Mouse (Mus musculus) kidney, postnatal 14 days (tissue): ENCODE results near the gene Trim44.

Source experiments
- DNase-seq: peaks from one replicate; pipeline ENCODE4 v3.0.0; 2022; ENCODE audit warnings: mixed read lengths

The Trim44 gene

DNA sequence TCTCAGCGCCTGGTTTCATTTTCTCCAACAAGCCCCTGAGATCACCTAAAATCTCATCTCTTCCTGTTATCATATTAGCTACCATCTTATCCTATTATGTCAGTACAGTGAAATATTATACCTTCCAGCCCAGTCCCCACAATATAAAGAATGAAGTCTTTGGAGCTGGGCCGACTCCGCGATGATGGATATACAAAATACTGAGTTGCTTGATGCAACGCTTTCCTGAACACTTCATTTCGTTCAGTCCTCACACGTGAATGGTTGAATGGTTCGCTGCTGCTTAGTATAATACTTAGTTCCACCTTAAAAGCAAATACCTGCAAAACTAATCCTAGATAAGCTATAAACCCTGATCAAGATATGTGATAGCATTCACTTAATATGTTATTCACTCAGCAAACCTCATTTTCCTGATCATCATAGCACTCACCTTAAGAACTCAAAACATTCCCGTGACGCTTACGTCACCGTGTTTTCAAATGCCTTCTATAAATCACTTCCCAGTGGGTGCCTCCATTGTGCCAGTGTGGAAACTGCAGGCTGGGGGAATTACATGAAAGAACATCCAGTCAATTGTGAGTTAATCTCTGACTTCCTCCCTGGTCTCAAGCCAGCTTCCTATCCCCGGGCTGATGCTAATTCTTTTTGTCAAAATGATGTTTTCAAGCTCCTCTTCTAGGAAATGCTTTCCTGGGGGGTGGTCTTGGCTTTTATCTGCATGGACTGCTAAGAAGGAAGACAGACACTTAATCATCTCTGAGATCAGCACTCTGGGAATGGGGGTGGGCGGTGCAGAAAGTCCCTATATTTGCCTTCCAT is at the start of gene Trim44:
Gene Trim44, minus strand, starts transcription at position 466 of the 822 bp plus-strand sequence.
- DNase-seq: peak; percentile 42

DNA sequence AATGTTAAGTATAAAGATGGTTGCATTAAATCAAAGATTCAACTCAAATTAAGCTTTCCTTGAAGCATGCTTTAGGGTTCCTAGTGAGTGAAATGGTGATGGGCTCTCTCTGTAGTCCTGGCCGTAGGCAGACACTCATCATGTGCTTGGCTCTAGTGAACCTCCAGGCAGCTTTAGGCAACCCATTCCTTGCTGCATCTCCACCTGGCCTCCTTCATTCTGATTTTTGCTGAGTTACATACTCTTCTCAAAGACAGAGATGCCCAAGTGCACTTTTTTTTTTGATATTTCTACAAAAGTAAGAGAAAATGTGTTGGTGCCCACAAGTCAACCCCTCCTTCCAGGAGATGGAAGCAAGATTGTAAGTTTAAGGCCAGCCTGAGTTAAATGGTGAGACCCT is 47.5 kb upstream of the Trim44 start:
- no peak for DNase-seq

GRCm38 (mm10) chr2:102453447-102453846 is 45.8 kb upstream of the Trim44 start:
- DNase-seq: peak; percentile 29

DNA sequence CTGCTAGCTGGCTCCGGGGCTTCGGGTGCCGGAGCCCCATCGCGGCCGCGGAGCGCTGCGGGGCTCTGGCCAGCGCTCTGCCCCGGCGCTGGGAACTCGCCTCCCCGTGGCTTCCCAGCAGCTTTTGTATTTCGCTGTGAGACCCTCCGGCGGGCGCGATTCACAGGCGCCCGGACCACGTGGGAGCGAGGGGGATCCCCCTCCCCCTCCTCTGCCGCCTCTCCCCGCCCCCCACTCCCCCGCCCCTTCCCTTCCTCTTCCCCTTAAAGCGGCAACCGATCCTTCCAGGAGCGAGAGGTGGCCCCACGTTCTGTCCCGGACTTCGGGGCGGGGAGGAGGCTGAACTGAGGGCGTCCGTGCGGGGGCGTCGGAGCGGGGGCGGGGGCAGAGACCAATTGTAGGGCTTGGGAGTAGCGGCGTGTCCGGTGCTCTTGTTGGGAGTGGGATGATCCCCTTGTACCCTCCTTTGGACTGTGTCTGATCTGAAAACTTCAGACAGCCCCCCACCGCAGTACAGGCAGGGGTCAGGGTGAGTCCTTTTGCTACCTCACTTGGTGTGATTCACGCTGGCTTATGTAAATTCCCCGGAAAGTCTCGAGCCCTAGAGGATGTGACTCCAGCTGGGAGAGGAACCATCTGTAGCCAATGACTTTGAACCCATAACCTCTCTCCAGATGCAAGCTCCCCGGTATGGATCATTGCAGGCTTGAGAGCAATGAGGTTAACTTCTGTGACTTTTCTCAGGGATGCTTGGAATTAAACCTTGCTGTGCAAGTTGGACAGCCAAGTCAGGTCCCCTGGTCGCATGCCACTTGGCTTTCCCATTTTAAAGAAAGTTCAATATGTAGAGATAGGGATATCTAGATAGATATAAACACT is 44.3 kb upstream of the Trim44 start, which contains the start of gene Fjx1:
Gene Fjx1, minus strand, starts transcription at position 829 of the 879 bp plus-strand sequence.
- peak; percentile 64 for DNase-seq

- DNase-seq: peak; percentile 42
Measured at GRCm38 (mm10) chr2:102450761-102451670, 43.4 kb upstream of the Trim44 start.

DNA sequence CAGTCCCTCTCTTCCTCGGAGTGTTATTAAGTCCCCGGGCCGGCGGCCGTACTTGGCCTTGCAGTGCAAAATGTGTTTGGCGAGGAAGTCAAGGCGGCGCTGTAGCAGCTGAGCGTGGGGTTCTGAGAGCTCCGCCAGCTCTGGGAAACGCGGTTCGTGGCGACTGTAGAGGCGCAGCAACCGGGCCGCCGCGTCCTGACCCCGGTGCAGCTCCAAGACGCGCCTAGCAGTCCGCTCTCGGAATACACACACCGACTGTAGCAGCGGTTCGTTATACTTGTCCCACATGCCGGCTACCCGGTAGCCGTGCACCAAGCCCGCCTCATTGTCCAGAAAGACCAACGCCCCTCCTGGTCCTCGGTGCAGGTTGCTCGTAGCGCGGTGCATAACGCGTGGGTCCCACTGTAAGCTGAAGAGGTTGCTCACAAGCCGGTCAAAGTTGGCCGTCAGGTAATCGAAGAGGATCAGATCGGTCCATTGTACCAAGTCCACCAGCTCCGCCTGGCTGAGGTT is 42.7 kb upstream of the Trim44 start:
- DNase-seq: peak; percentile 71

- DNase-seq: peak; percentile 10
Measured at GRCm38 (mm10) chr2:102449630-102450247, 42.1 kb upstream of the Trim44 start.

- DNase-seq: no peak
Measured at GRCm38 (mm10) chr2:102449056-102449455, 41.4 kb upstream of the Trim44 start.

- DNase-seq: peak; percentile 17
Measured at GRCm38 (mm10) chr2:102447831-102448230, 40.2 kb upstream of the Trim44 start.

GRCm38 (mm10) chr2:102446851-102447250 is 39.2 kb upstream of the Trim44 start:
- no peak for DNase-seq

- no peak for DNase-seq
Measured at GRCm38 (mm10) chr2:102437357-102438030, 29.9 kb upstream of the Trim44 start.

- no peak for DNase-seq
Measured at GRCm38 (mm10) chr2:102433879-102434278, 26.3 kb upstream of the Trim44 start.

DNA sequence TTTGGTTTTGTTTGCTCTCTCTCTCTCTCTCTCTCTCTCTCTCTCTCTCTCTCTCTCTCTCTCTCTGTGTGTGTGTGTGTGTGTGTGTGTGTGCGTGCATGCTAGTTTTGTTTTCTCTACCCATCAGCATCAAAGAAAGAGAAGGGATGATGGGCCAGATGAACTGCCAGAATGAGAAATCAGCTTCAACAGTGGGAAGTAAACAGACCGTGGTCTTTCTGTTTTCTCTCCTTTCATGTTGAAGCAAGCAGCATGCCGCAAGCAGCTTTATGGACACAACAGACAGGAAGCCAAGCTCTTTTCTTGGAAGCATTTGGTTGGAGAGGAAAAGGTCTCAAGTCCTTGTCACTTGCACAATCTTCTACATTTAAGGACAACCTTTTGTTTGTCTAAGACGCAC is 23.5 kb upstream of the Trim44 start:
- no peak for DNase-seq

DNA sequence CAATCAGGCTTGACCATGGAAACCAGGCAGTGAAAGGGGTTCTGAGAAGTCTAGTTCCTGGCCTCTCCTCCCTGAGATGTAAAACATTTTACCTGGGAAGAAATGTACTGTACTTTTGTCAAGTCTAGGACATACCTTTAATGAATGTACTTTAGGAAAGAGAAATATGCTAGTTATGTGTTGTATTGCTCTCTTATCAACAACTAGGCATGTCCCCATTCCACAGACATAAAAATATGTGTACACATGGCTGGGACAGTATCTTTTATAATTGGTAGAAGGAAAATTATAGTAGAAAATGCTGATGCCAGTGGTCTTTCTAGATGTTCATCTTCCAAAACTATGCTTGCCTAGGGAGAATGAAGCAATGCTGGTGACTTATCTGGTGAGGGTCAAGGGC is 20.3 kb upstream of the Trim44 start:
- no peak for DNase-seq

GRCm38 (mm10) chr2:102426434-102426833 is 18.8 kb upstream of the Trim44 start:
- no peak for DNase-seq

- no peak for DNase-seq
Measured at GRCm38 (mm10) chr2:102416149-102416743, 8.6 kb upstream of the Trim44 start.

GRCm38 (mm10) chr2:102412738-102413137 is 5.1 kb upstream of the Trim44 start:
- no peak for DNase-seq

- DNase-seq: no peak
Measured at GRCm38 (mm10) chr2:102410615-102411014, 3.0 kb upstream of the Trim44 start.

- no peak for DNase-seq
Measured at GRCm38 (mm10) chr2:102409741-102410140, 2.1 kb upstream of the Trim44 start.
